Mouse (Mus musculus): Measurements from ENCODE around the gene Spindoc.

- TF ChIP-seq CTCF (IDR thresholded peaks at IDR 0.05; ENCODE audit: borderline replicate concordance, insufficient read depth, low read length) (no peak), POLR2A (IDR thresholded peaks at IDR 0.05; ENCODE audit: low read depth, low read length) (no peak)
Observed at GRCm38 (mm10) chr19:7342646-7343045, 40.1 kb downstream of the Spindoc start.

Data from embryonic fibroblast, embryonic 13.5 days (primary cell).